Mouse (Mus musculus) thymus, postnatal 0 days (tissue): ENCODE measurements around the gene Atrnl1. TPM values are rescaled to one million over a fixed set of nuclear protein-coding genes. Genes with fewer than 3 reads are reported as not detected.

Experiments
- DNase-seq: peaks from one replicate; pipeline ENCODE4 v3.0.0-alpha.2; 2015; ENCODE audit warnings: low spot score
- polyA plus RNA-seq: library from polyadenylated mRNA; unstranded; fragments of >200 nt; fragmentation: Nextera tagmentation; extraction: Ambion mirVana; gene quantifications from 2 replicates; pipeline ENCODE4 v1.2.1, GENCODE M21; 2015

Atrnl1 gene
- 2.4 and 3.0 TPM in 2 replicates for polyA plus RNA-seq

DNA sequence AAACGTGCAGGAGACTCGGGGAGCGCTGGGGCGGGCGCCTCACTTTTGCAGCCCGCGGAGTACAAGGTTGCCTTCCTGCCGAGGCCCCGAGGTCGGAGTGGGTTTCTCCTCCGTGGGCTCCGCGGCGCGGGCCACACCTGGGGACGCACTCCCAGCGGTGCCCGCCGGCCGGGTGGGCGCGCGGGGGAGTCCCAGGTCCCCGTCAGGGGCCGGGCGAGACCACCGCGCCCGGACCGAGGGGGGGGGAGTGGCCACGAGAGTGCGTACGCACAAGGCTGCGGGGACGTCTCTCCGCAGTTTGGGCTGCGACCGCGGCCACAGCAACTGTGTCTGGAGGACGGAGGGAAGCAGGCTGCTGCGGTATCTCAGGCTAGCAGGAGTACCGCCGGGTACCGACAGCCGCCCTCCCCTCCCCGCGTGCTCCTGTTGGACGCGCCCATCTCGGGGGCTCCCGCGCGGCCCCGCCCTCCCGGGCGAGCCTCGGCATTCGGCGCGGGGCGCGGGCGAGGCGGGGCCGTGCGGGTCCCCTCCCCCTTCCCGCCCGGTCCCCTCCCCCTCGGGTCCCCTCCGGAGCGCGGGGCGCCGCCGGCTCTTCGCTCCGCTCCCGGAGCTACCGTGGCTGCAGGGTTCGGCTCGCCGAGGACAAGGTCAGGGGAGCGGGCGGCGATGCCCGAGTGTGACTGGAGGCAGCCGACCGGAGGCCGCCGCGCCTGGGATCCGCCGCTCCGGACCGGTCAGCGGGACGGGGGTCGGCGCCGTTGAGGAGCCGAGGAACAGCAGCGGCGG, at the start of gene Atrnl1:
Atrnl1 (plus strand) TSS at position 559 of the 786 bp plus-strand sequence.
- DNase-seq = peak; percentile 91

DNA sequence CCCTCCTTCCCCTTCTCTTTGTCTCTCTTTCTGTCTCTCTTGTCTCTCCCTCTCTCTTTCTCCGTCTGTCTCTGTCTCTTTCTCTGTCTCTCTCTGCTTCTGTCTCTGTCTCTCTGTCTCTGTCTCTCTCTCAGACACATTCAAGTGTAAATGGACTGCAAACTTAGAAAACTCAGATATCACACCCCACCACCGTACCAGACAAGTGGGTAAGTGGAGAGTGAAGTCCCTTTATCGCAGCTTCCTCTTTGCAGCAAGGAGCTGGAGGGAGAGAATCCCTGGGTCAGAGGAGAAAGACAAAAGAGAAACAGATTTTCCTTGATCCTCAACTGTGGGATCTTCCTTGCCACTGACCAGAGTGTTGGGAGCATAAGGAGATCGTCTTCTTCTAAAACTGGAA, 49.3 kb upstream of the Atrnl1 start:
- no peak for DNase-seq

DNA sequence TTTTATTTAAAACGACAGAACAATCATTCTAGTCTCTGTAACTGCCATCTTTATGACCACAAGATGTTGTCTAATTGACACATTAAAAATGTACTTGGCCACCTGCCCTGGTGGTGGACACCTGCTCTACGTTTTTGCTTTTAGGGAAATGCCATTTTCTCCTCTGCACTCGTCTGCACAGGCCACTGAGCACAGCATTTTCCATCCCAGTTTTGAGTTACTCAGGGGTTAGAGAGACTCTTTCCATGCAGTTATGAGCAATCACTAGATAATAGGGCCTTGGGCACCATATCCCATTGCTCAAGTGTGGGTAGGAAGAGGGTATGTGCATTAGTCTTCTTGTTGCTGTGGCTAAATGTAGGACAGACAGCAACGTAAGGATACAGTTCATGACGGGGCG, 41.8 kb upstream of the Atrnl1 start:
- no peak for DNase-seq

DNA sequence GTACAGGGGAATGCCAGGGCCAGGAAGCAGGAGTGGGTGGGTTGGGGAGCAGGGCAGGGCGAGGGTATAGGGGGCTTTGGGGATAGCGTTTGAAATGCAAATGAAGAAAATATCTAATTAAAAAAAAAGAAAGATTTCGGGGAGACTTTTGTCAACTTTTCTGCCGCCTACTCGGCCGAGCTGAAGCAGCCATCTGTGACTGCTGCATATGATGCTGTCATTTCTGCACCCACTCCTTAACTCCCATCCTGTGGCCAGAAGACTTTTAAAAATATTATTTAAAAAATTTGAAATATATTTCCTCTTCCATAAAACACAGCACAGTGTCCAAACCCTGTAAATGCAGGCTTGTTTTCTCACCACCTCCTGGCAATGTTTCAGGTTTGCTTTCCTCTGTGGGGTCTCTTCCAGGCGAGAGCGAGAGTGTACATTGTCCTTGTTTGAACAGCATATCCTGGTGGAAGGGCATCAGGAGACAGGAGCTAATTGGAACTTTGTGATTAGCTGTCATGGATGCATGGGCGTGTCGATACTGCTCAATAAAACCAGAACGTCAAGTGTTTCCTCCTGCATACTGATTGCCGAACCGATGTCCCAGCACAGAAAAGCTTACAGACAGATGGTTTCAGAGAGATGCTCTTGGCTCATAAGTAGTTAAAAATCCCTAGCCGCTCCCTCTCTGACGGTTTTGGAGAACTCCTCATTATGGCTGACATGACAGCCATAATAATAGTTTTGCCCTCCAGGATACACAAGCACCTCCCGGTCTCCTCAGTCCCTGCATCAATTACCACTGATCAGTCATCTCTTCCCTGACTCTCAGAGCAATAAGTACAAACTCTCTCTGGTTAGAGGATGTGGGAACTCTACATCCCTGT, 38.2 kb upstream of the Atrnl1 start:
- no peak for DNase-seq

DNA sequence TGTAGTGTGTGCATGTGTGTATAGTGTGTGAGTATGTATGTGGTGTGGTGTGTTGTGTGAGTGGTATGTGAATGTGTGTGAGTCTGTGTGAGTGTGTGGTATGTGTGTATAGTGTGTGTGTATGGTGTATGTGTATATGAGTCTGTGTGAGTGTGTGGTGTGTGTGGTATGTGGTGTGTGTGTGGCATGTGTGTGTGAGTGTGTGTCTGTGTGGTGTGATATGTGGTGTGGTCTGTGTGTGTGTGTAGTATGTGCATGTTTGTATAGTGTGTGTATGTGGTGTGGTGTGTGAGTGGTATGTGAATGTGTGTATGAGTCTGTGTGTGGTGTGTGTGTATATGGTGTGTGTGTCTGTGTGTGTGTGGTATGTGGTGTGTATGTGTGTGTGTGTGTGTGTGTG, 37.4 kb upstream of the Atrnl1 start:
- no peak for DNase-seq

DNA sequence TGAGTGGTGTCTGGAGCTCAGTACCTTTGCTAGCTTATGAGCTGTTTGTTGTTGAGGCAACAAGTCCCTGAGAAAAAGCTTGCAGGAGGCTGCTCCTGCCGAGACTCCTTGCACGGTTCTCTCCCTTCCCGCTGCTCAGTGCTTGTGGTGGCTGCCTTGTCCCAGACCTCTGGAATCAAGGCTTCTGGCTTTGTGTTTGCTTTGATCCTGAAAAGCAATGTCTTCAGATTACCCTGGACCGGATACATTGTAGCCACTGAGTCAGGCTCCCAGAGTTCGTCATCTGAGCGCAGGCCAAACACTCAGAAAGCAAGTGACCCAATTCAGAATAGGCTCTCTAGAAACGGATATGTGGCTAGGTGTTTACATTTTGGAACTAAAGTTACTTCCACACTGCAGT, 35.8 kb upstream of the Atrnl1 start:
- no peak for DNase-seq

DNA sequence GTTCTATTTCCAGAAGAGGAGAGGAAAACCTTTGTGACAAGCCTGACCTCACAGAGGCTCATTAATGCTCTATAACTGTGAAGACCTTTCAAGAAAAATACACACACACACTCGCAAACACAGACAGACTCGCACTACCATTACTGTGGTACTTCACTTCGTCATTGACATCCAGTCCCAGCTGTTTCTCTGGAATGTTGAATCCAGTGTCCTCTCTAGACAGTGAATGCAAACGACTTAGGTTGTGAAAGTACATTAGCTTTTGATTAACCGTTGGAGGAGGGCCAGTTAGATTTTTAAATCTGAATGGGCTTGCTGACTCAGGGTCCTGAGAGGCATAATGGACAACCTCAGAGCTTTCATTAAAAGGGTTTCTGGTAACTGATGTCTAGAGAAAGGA, 34.0 kb upstream of the Atrnl1 start:
- DNase-seq = no peak

DNA sequence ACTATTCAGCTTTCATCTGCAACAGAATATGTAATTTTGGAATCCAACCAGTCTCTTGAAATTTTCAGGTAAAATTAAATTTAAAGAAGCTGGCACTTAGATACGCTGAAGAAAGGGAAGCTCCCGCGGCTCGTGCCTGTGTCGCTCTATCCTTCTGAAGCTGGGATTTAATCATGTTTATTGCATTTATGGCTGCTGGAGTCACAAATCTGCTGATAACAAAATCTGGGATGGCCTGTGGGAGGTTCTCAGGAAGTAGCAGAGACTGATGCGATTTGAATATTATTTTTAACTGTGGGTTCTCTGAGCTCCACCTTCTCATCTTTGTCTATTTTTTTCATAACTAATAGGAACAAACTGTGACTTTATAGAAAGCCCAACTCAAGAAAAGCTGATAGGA, 33.6 kb upstream of the Atrnl1 start:
- no peak for DNase-seq

DNA sequence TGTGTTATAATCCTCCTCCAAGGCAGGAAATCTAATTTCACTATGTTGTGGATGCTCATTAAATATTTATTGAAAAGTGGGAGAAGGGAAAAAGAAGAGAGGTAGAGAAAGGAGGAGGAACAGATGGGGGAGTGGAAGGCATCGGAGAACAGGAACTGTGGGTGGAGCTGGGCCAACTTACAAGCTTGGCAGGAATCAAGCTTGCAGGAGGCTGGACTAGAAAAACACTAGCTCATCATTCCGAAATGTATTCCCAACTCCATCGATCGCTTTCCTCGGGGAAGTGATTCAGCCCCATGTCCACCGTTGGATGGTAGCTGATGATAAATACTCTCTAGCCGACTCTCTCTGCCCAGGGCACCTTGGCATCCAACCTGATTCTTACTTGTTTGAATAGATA, 29.9 kb upstream of the Atrnl1 start:
- no peak for DNase-seq

DNA sequence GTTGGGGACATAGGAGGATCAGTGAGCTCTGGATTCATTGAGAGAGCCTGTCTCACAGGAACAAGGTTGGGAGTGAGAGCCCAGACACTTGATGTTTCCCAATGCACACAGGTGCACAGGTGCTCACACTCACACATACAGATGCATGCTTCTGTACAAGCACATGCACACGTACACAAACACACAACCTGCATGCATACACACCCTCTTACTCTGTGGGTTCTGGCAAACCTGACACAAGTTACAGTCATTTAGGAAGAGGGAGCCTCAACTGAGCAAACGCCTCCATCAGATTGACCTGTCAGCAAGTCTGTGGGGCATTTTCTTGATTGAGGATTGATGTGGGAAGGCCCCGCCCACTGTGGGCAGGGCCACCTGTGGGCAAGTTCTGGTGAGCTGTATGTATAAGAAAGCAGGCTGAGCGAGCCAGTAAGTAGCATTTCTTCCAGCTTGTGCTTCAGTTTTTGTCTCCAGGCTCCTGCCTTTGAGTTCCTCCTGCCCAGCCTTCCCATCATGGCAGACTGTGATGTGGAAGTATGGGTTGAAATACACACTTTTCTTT, 25.5 kb upstream of the Atrnl1 start:
- DNase-seq = no peak

DNA sequence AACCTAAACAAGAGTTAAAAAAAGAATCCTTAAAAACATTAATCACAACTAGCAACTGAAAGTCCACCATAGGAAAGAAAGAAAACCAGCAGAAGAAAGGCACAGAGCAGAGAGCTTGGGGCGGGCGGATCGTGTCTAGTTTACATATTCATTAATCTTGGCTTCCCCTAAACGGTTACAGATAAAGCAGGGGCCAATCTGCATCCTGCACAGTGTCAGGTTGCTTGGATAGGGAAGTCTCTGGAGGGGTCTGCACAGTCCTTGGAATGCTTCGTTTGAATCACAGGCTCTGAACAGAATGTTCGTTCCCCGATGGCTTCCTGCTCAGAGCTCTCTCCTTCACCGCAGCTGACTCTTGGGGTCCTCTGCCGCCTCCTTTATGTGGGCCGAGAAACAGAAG, 24.7 kb upstream of the Atrnl1 start:
- DNase-seq = peak; percentile 48

DNA sequence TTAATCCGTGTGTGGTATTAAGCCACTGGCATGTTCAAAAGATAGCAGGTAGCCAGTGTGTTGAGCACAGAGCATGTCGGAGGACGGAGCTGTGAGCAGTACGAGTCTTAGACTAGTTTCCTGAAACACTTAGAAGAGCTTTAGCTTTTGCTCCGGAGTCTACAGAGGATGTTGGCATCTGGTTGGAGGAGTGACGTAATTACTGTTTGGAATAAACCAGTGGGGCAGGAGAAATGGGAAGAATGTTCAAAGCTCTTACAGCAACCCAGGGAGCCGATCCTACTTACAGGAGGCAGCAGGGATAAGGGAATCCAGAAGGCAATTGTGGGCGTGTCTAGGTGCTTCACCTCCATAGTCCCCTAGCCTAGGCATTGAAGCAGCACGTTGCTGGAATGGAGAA, 21.3 kb upstream of the Atrnl1 start:
- no peak for DNase-seq

DNA sequence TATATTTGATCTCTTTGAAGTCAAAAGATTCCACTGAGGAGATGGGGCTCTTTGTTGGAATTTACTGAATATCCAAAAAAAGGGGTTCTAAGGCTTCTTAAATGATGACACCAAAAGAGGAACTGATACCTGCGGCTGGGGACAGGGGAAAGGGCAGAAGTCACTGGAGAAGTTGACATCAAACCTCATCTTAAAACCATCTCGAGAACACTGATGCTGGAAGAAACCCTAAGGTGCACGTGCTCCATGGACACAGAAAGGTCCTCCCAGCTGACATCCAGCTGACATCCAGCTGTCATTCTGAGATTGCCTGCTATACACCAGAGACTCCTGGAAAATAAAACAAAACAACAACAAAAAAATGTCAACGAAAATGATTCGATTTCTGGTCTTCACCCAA, 19.9 kb upstream of the Atrnl1 start:
- DNase-seq = no peak

DNA sequence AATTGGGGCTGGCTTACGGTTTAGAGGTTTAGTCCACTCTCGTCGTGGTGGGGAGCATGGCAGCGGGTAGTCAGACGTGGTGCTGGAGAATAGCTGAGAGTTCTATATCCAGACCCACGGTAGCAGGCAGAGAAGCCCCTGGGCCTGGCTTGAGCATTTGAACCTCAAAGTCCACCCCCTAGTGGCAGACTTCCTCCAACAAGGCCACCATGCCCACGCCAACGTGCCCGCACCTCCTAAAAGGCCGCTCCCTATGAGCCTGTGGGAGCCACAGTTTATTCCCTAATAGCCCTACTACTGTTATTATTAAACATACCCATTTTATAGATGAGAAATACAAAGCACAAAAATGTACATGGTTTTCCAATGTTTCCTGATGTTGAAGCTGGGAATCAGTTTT, 19.2 kb upstream of the Atrnl1 start:
- DNase-seq = no peak

DNA sequence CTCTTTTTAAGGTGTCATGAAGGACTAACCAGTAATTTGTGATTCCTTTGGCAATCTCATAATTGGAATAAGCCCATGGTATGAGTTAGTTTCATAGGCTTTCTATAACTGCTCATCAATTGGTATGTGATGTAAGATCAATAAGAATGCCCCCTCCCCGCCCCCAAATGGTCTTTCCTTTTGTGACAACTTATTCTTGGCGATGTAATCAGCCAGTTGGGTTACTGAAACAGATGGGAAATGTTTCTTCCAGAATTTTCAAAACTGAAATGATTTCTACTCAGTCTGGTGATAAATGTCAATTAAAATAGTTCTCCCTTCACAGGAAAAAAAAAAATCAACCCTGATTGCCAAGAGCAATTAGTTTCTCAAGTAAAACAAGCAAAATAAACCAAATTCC, 18.5 kb upstream of the Atrnl1 start:
- DNase-seq = no peak

DNA sequence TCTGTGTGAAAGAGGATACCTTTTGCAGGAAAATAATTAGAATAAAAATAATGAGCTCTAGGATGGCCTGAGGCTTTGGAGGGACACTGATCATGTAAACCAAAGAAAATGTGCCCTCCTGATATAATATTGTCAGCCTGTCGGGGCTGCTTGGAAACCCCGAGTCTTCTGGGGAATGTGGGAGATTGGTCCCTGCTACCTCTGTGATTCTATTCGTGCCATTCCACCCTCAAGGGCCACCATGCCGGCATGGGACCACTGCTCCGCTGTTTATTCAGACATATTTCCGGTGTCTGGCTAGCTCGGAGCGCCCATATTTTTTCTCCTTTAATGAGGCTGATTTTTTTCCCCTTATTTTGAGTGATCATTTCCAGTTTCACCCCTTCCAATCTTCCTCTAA, 11.7 kb upstream of the Atrnl1 start:
- no peak for DNase-seq

DNA sequence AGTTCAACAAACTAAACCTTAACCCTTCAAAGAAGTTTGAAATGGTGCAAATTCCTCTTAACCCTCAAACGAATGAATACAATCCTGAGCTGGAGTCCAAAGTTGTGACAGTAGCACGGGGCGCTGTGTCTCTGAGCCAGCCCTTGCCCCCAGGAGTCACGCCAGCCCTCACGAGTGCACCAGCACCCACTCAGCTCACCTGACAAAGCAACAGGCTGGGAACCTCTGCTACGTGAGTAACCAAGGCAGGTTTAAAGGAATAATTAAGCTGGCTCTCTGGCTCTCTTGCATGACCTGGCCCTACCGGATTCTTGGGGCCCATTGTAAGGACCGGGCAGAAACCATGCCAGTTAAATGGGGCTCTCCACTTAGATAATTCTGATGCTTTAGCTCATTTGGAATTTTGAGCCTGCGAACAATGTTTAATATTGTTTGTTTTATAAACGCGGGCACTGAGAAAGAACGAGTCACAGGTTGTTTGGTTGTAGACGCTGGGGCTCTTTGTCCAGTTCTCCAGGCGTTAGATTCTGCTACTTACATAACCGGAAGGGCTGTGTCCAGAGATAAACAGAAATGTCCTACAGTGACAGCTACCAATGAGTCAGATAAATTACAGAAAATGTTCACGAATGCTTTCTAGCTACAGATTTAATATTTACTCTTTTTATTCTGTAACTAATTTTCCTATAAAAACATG, 10.5 kb upstream of the Atrnl1 start:
- DNase-seq = no peak

DNA sequence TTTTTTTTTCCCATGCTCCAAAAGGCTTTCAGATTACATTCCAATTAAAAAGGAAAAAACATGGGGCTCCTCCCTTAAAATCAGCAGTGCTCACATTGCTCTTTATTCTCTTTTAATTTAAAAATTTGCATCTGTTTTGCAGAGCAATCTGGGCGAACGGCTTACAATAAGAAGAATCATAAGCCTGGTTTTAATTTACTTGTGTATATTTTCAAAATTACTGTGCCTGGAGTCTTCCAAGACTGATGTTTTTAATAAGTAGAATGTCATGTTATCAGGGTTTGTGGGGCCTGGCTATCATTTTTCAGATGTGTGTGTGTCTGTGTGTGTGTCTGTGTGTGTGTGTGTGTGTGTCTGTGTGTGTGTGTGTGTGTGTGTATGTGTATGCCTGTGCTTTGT, 9.9 kb upstream of the Atrnl1 start:
- no peak for DNase-seq

DNA sequence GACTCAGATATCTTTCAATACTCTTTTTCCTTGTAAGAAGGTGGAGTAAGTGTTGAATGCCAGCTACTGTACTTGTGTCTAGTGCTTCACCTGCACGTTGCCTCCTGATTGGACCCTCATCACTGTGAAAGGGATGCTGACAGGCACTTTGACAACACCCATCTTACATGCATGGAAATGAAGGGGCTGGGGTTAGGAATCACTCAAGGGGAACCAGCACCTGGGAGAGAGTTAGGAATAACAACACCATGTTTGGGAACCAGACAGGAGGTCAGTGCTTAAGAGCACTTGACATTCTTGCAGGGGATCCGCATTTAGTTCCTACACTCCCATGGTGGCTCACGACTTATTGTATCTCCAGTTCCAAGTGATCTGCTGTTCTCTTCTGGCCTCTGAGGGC, 7.2 kb upstream of the Atrnl1 start:
- no peak for DNase-seq

DNA sequence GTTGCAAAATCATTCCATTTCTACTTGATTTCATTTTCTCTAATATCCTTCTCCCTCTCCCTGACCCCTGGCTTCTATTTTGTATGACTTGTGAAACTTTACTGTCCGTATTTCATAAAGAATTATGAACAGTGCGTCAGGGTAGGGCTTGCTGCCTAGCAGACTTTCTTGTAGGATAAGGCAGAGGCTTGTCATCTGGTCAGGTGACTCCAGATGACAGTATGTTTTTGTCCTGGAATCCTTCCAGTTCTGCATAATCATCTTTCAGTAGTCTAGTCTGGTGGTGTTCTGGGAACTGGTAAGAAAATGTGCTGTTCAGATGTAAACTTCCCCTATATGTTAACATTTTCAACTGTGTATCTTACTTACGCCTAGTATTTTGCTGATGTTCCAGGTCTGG, 4.9 kb upstream of the Atrnl1 start:
- no peak for DNase-seq

DNA sequence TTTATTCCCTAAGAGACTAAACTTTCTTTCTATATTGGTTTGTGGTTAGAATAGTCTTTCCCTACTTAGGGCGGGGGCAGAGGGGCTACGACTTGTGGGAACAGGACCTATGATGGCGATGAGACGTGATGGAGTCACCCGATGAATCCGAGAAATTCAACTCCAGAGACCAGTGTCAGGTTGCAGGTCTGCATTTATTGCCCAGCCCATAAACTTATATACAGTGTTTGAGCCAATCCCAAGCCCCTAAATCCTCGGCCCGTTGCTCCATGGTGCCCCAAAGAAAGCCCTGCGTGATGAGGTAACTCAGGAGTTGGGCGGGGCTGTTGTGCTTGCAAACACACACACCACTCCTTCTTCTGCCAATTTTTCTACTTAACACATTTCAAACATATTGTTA, 4.5 kb upstream of the Atrnl1 start:
- no peak for DNase-seq
